Mouse (Mus musculus): ENCODE data around the gene 0610030E20Rik. TPM values are rescaled to one million over a fixed set of nuclear protein-coding genes. Genes with fewer than 3 reads are reported as not detected.

The 0610030E20Rik gene
- polyA plus RNA-seq, 1 experiment from 2014 or later: 29.8 TPM

DNA sequence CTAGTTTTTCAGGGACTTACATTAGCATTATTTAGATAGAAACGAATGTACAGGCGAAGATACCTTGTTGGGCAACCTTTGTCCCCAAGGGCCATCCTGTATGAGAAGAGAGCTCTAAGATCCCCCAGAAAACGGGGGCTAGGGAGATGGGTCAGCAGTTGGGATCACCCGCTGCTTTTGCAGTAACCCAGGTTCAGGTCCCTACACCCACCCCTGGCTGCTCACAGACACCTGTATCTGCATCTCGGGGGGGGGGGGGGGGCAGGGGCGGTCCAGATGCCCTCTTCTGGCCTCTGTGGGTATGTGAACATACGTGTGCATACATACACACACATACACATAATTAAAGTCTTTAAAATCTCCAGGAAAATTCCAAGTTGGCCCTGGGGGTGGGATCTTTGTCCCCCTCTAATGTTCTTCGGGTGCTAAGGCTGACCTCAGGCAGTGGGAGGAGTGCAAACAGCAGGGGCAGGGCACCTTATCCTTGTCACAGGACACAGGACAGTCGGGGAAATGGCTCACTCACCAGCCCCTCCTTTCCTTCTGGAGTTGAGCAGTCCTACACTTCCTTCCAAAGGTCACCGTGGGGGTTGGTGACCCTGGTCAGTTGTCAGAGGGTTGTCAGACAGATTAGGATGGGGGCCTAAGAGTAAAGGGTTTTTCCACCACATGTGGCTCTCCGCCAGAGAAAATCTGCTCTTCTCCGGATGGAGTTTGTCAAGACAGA, 43.8 kb downstream of the 0610030E20Rik start:
- 12% methylated on average over 12 of the region's 12 CpGs for WGBS
- Histone ChIP-seq H3K36me3 (replicated peaks) (no peaks in the 10 kb centered on the region), H3K27me3 (ENCODE audit: poor library complexity, severe bottlenecking) (peaks cover 28% of the 10 kb centered on the region; the same call in 1 of the 2 replicates), H3K27ac (peak overlapping the region; percentile 84), H3K9me3 (no peaks in the 10 kb centered on the region), H3K4me3 (peak overlapping the region; percentile 59), H3K4me1 (peaks cover 37% of the 10 kb centered on the region)
- no peak for DNase-seq (ENCODE audit: extremely low spot score, low spot score)

DNA sequence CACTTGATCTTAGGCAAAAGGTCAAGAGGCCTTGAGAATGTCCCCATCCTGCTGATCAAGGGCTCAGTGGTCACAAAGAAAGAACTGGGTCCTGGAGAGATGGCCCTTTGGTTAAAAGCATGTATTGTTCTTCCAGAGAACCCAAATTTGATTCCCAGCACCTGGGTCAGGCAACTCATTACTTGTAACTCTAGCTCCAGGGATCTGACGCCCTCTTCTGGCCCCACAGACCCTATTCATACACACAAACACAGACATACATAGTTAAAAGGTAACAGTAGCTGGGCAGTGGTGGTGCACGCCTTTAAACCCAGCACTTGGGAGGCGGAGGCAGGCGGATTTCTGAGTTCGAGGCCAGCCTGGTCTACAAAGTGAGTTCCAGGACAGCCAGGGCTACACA, 45.2 kb downstream of the 0610030E20Rik start:
- no peak for DNase-seq (ENCODE audit: extremely low spot score, low spot score)
- Histone ChIP-seq H3K27ac (no peak overlapping the region), H3K27me3 (ENCODE audit: poor library complexity, severe bottlenecking) (peaks cover 28% of the 10 kb centered on the region; the same call in 1 of the 2 replicates), H3K4me1 (peaks cover 37% of the 10 kb centered on the region), H3K9me3 (no peaks in the 10 kb centered on the region), H3K36me3 (replicated peaks) (no peaks in the 10 kb centered on the region), H3K4me3 (no peak overlapping the region)
- WGBS: 83% methylated on average over 5 of the region's 5 CpGs

GRCm38 (mm10) chr6:72396837-72397251, 49.7 kb downstream of the 0610030E20Rik start:
- 85% methylated on average over 10 of the region's 10 CpGs for WGBS
- Histone ChIP-seq H3K36me3 (replicated peaks) (no peaks in the 10 kb centered on the region), H3K9me3 (no peaks in the 10 kb centered on the region), H3K4me1 (no peaks in the 10 kb centered on the region), H3K27me3 (ENCODE audit: poor library complexity, severe bottlenecking) (no peaks in the 10 kb centered on the region), H3K27ac (no peak overlapping the region), H3K4me3 (no peak overlapping the region)
- no peak for DNase-seq (ENCODE audit: extremely low spot score, low spot score)

DNA sequence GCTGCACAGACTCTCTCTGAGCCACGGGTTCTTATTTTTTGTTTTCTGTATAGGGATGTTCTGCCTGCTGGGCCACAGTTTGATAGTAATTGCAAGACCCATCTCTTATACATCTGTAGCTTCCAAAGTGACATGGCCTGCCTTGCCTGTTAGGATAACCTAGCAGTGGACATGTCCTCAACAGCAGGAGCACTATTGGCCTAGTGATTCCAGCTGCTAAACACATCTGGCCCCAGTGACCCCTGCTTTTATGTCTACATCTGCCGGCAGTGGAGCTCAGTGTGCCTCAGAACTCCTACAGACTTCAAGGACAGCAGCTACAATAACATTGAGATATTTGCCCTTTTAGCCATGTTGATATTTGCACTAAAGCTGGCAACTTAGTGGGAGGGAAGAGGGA, 52.9 kb downstream of the 0610030E20Rik start:
- H3K4me3 ChIP-seq: no peak overlapping the region
- 64% methylated on average over 2 of the region's 2 CpGs for WGBS
- no peak for DNase-seq (ENCODE audit: extremely low spot score, low spot score)

GRCm38 (mm10) chr6:72401875-72402274, 54.8 kb downstream of the 0610030E20Rik start:
- no peaks in the 10 kb centered on the region for H3K27me3 ChIP-seq (ENCODE audit: poor library complexity, severe bottlenecking)
- H3K27ac ChIP-seq: no peak overlapping the region
- no peaks in the 10 kb centered on the region for H3K36me3 ChIP-seq (replicated peaks)
- WGBS: 29% methylated on average over 7 of the region's 7 CpGs
- no peak overlapping the region for H3K4me3 ChIP-seq
- H3K9me3 ChIP-seq: no peaks in the 10 kb centered on the region
- H3K4me1 ChIP-seq: no peaks in the 10 kb centered on the region
- peak; percentile 61 for DNase-seq (ENCODE audit: extremely low spot score, low spot score)

More for the DNA sequence above, 52.9 kb downstream of the 0610030E20Rik start:
- no peaks in the 10 kb centered on the region for H3K9me3 ChIP-seq
- H3K27ac ChIP-seq: no peak overlapping the region
- no peaks in the 10 kb centered on the region for H3K4me1 ChIP-seq
- no peaks in the 10 kb centered on the region for H3K36me3 ChIP-seq (replicated peaks)
- H3K27me3 ChIP-seq (ENCODE audit: poor library complexity, severe bottlenecking): no peaks in the 10 kb centered on the region

Other genes with a start within 250 kb of the 0610030E20Rik start
- 36.9 and 38.9 TPM in 2 replicates for gene St3gal5, start 249.7 kb upstream of the 0610030E20Rik start, polyA plus RNA-seq (2016; fragmentation: Nextera tagmentation; extraction: Ambion mirVana)
- gene Atoh8, start 111.7 kb upstream of the 0610030E20Rik start, polyA plus RNA-seq (2016; fragmentation: Nextera tagmentation; extraction: Ambion mirVana): 11.2 and 11.5 TPM in 2 replicates
- gene Sftpb, start 42.7 kb upstream of the 0610030E20Rik start, polyA plus RNA-seq (2016; fragmentation: Nextera tagmentation; extraction: Ambion mirVana): not detected in 2 replicates
- gene Usp39, start 2.1 kb upstream of the 0610030E20Rik start, polyA plus RNA-seq (2016; fragmentation: Nextera tagmentation; extraction: Ambion mirVana): 90.1 and 91.5 TPM in 2 replicates
- gene Tmem150a, start 8.1 kb downstream of the 0610030E20Rik start, polyA plus RNA-seq (2016; fragmentation: Nextera tagmentation; extraction: Ambion mirVana): 5.6 and 5.8 TPM in 2 replicates
- gene Rnf181, start 19.6 kb downstream of the 0610030E20Rik start, polyA plus RNA-seq (2016; fragmentation: Nextera tagmentation; extraction: Ambion mirVana): 108 and 111 TPM in 2 replicates
- gene Vamp5, start 33.2 kb downstream of the 0610030E20Rik start, polyA plus RNA-seq (2016; fragmentation: Nextera tagmentation; extraction: Ambion mirVana): 12.6 and 13.0 TPM in 2 replicates
- 35.9 and 40.5 TPM in 2 replicates for gene Vamp8, start 43.4 kb downstream of the 0610030E20Rik start, polyA plus RNA-seq (2016; fragmentation: Nextera tagmentation; extraction: Ambion mirVana)
- 16.8 and 19.0 TPM in 2 replicates for gene Ggcx, start 67.0 kb downstream of the 0610030E20Rik start, polyA plus RNA-seq (2016; fragmentation: Nextera tagmentation; extraction: Ambion mirVana)
- gene Mat2a, start 92.2 kb downstream of the 0610030E20Rik start, polyA plus RNA-seq (2016; fragmentation: Nextera tagmentation; extraction: Ambion mirVana): 490 and 511 TPM in 2 replicates
- gene Sh2d6, start 174.4 kb downstream of the 0610030E20Rik start, polyA plus RNA-seq (2016; fragmentation: Nextera tagmentation; extraction: Ambion mirVana): 0.11 and 0.30 TPM in 2 replicates
- gene Capg, start 197.1 kb downstream of the 0610030E20Rik start, polyA plus RNA-seq (2016; fragmentation: Nextera tagmentation; extraction: Ambion mirVana): 8.9 and 10.5 TPM in 2 replicates